Mouse (Mus musculus): ENCODE measurements at regions not wholly inside any gene's neighbourhood (a gene's known extent, or its start where the extent isn't known, plus 50 kb on each side); places are given as distances from the start of the nearest gene placed in this dataset.
A peak's percentile ranks its signal among the peaks of the same experiment; 100 is the strongest.

- no peak overlapping the region for H3K27ac ChIP-seq (ENCODE audit: control insufficient read depth, insufficient read depth, low read depth, low read length, poor library complexity)
- WGBS: 82% methylated on average over 2 of the region's 2 CpGs
- H3K4me1 ChIP-seq (ENCODE audit: control insufficient read depth, insufficient read depth, low read length): peaks cover 2% of the 10 kb centered on the region
- no peak overlapping the region for H3K4me3 ChIP-seq (replicated peaks; ENCODE audit: control insufficient read depth, low read depth, low read length)
- TF ChIP-seq CTCF (IDR thresholded peaks at IDR 0.05; ENCODE audit: control insufficient read depth, insufficient read depth, low read length): no peak
- TF ChIP-seq POLR2A (IDR thresholded peaks at IDR 0.05; ENCODE audit: borderline replicate concordance, control insufficient read depth, low read depth, low read length): no peak
Observed at GRCm38 (mm10) chr17:44422161-44422560, 233.8 kb downstream of the Clic5 start.

DNA sequence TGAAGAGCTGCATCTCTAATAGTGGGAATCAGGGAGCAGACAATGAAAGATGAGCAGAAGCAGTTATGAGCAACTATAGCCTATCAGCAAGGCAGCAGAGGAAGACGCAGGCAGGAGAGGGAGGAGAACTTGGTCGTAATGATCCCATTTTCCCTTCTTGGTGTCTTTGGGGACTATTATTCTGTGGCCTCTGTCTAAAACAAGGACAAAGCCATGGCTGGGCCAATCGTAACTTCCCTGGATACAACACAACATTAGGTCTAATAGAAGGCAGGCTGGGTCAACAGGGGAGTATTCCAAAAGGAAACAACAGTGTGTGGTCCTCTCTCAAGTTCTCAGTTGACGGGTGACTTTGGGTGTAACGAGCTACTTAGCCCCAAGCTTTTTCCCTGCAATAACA is 234.5 kb downstream of the Clic5 start:
- TF ChIP-seq POLR2A (IDR thresholded peaks at IDR 0.05; ENCODE audit: borderline replicate concordance, control insufficient read depth, low read depth, low read length) (no peak), CTCF (IDR thresholded peaks at IDR 0.05; ENCODE audit: control insufficient read depth, insufficient read depth, low read length) (no peak)
- Histone ChIP-seq H3K27ac (ENCODE audit: control insufficient read depth, insufficient read depth, low read depth, low read length, poor library complexity) (no peak overlapping the region), H3K4me3 (replicated peaks; ENCODE audit: control insufficient read depth, low read depth, low read length) (no peak overlapping the region), H3K4me1 (ENCODE audit: control insufficient read depth, insufficient read depth, low read length) (peaks cover 2% of the 10 kb centered on the region)
- 77% methylated on average over 5 of the region's 5 CpGs for WGBS

DNA sequence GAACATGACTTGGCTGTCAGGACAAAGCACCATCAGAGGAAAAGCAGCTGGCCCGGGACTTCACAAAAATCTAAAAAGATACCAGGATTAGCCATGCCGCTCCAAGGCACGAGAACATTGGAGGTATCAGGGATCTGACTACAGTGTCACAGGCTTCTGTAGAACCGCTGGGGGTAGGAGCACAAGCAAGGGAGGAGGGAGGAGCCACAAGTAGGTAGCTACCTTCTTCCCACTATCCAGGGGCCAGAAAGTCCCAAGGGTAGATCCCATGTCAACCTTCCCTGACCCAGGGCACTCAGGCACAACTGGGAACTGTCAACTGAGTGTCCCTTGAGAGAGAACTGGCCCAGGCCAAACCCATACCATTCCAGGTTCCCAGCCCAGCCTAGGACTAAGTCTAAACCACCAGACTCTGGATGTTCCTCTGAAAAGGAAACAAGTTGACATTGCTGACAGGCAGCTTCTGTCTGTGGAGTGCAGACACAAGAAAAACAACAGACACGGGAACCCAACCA is 235.1 kb downstream of the Clic5 start:
- WGBS: 89% methylated on average over 5 of the region's 5 CpGs
- H3K4me1 ChIP-seq (ENCODE audit: control insufficient read depth, insufficient read depth, low read length): peaks cover 2% of the 10 kb centered on the region
- no peak overlapping the region for H3K4me3 ChIP-seq (replicated peaks; ENCODE audit: control insufficient read depth, low read depth, low read length)
- no peak overlapping the region for H3K27ac ChIP-seq (ENCODE audit: control insufficient read depth, insufficient read depth, low read depth, low read length, poor library complexity)
- no peak for TF ChIP-seq POLR2A (IDR thresholded peaks at IDR 0.05; ENCODE audit: borderline replicate concordance, control insufficient read depth, low read depth, low read length)
- TF ChIP-seq CTCF (IDR thresholded peaks at IDR 0.05; ENCODE audit: control insufficient read depth, insufficient read depth, low read length): no peak

GRCm38 (mm10) chr17:44432524-44433295 is 244.3 kb downstream of the Clic5 start:
- 1% methylated on average over 4 of the region's 4 CpGs for WGBS
- TF ChIP-seq CTCF (IDR thresholded peaks at IDR 0.05; ENCODE audit: control insufficient read depth, insufficient read depth, low read length): no peak
- TF ChIP-seq POLR2A (IDR thresholded peaks at IDR 0.05; ENCODE audit: borderline replicate concordance, control insufficient read depth, low read depth, low read length): no peak
- H3K4me3 ChIP-seq (replicated peaks; ENCODE audit: control insufficient read depth, low read depth, low read length): peak overlapping the region; percentile 31
- H3K4me1 ChIP-seq (ENCODE audit: control insufficient read depth, insufficient read depth, low read length): peaks cover 4% of the 10 kb centered on the region; the same call in 1 of the 2 replicates
- H3K27ac ChIP-seq (ENCODE audit: control insufficient read depth, insufficient read depth, low read depth, low read length, poor library complexity): peak overlapping the region; percentile 51; the same call in 1 of the 2 replicates

DNA sequence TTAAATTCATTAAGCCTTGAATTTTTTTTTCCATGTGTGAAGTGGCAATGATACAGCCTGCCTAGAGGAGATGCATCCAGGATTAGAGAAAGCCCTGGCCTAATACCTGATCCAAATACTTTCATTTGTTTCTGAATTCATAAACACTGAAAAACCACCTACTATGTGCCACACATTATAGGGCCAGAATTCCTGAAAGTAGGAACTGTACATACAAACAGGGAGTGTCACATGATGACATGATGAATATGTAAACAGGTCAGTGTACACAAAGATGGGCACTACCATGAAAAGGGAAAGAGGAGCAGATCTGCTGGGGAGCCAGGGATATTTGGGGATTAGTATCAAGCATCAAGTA is 244.9 kb downstream of the Clic5 start:
- no peak for TF ChIP-seq POLR2A (IDR thresholded peaks at IDR 0.05; ENCODE audit: borderline replicate concordance, control insufficient read depth, low read depth, low read length)
- TF ChIP-seq CTCF (IDR thresholded peaks at IDR 0.05; ENCODE audit: control insufficient read depth, insufficient read depth, low read length): no peak
- Histone ChIP-seq H3K4me3 (replicated peaks; ENCODE audit: control insufficient read depth, low read depth, low read length) (no peak overlapping the region), H3K27ac (ENCODE audit: control insufficient read depth, insufficient read depth, low read depth, low read length, poor library complexity) (no peak overlapping the region; the same call in 1 of the 2 replicates), H3K4me1 (ENCODE audit: control insufficient read depth, insufficient read depth, low read length) (peaks cover 4% of the 10 kb centered on the region; the same call in 1 of the 2 replicates)

DNA sequence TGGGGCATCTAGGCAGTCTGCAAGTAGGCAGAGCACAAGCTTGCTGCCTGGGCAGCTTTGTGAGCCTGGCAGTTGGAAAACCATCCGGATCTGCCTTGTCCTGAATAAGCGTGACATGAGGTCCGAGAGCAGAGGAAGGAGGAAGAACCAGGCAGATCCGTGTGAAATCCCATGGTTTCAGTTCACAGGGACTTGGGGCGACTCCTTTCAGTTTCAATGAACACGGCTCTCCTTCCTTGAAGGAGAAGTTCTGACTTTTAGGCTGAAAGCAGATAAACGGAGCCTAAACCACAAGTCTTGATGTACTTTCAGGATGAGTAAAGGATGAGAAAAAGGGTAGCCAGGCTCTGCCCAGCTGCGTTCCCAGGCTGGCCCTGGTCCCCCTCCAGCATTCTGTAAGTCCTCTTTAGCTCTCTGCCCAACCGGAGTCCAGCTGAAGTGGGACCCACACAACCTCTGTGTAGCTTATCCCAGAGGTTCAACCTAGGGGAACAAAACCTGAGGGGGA is 248.2 kb downstream of the Clic5 start:
- Histone ChIP-seq H3K27ac (ENCODE audit: control insufficient read depth, insufficient read depth, low read depth, low read length, poor library complexity) (no peak overlapping the region), H3K4me3 (replicated peaks; ENCODE audit: control insufficient read depth, low read depth, low read length) (no peak overlapping the region), H3K4me1 (ENCODE audit: control insufficient read depth, insufficient read depth, low read length) (peaks cover 4% of the 10 kb centered on the region; the same call in 1 of the 2 replicates)
- TF ChIP-seq POLR2A (IDR thresholded peaks at IDR 0.05; ENCODE audit: borderline replicate concordance, control insufficient read depth, low read depth, low read length) (no peak), CTCF (IDR thresholded peaks at IDR 0.05; ENCODE audit: control insufficient read depth, insufficient read depth, low read length) (no peak)
- 40% methylated on average over 9 of the region's 9 CpGs for WGBS

DNA sequence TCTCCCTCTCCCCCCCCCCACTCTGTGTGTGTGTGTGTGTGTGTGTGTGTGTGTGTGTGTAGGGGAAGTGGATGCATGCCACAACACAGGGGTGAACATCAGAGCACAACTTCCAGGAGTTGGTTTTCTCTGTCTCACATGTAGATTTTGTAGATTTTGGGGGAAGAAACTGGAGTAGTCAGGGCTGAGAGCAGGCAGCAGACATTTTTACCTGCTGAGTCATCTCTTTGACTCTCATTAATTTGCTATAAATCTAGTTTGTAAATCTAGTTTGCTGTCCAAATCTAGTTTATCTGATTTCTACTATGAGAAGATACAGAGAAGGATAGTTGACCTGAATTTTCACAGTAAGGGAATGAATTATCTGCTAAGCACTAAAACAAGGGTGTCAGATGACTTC is 250.1 kb downstream of the Clic5 start:
- Histone ChIP-seq H3K4me3 (replicated peaks; ENCODE audit: control insufficient read depth, low read depth, low read length) (no peak overlapping the region), H3K27ac (ENCODE audit: control insufficient read depth, insufficient read depth, low read depth, low read length, poor library complexity) (no peak overlapping the region), H3K4me1 (ENCODE audit: control insufficient read depth, insufficient read depth, low read length) (peaks cover 4% of the 10 kb centered on the region; the same call in 1 of the 2 replicates)
- TF ChIP-seq POLR2A (IDR thresholded peaks at IDR 0.05; ENCODE audit: borderline replicate concordance, control insufficient read depth, low read depth, low read length): no peak
- TF ChIP-seq CTCF (IDR thresholded peaks at IDR 0.05; ENCODE audit: control insufficient read depth, insufficient read depth, low read length): no peak

DNA sequence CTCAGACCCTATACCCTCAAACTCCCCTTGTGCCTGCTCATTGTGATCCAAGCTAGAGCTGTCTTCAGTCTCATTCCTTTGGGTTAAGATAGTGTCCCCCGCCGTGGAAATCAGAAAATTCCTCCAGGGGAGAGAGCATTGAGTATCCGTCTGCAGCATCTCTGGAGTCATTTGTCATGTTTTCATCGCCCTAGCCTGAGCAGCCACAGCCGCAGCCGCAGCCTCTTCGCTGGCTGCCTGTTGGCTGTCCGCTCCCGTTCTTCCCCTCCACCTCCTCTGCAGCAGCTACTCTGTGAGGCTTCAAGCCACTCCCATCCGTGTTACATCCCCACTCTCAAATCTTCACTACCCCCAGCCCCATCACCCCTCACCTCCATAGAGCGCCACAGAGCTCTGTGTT is 255.1 kb downstream of the Clic5 start:
- no peak overlapping the region for H3K27ac ChIP-seq (ENCODE audit: control insufficient read depth, insufficient read depth, low read depth, low read length, poor library complexity)
- TF ChIP-seq POLR2A (IDR thresholded peaks at IDR 0.05; ENCODE audit: borderline replicate concordance, control insufficient read depth, low read depth, low read length): no peak
- no peak for TF ChIP-seq CTCF (IDR thresholded peaks at IDR 0.05; ENCODE audit: control insufficient read depth, insufficient read depth, low read length)
- WGBS: 81% methylated on average over 11 of the region's 11 CpGs
- H3K4me3 ChIP-seq (replicated peaks; ENCODE audit: control insufficient read depth, low read depth, low read length): no peak overlapping the region
- no peaks in the 10 kb centered on the region for H3K4me1 ChIP-seq (ENCODE audit: control insufficient read depth, insufficient read depth, low read length)
